8 mouse cellular contexts compared by ENCODE assay signal in the genomic region with DNA sequence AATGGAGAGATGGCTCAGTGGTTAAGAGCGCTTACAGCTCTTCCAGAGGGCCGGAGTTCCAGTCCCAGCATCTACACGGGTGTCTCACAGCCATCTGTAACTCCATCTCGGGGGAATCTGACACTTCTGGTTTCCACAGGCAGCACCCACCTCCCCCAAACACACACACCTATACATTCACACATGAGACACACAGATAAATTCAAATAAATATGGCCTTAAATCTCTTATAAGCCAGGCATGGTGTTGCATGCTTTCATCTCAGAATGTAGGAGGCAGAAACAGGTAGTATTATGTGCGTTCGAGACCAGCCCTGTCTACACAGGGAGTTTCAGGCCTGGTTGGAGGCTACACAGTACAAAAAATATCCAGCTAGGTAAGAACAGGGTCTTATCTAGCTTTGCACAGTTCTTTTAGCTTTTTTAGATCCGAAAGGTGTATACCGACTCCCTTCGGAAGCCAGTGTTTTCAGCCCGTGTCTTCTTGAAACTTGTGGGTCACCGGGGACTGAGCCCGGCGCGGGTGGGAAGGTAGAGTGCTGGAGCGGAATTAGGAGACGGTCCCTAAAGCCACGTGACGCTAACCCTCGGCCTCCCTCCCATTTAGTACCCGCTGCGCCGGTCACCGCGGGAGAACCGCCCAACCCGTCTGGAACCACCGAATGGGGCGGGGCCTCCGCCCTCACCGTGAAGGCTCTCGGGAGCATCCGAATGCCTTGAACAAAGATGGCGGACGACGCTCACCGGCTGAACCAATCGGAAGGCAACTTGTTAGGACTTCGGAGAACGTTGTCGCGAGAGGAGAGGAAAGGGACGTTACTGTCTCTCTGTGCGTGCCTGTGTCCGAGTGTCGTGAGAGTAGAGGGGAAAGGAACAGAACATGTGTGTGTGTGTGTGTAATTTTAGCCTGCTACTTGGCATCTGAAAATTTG. TPM values are rescaled to one million over a fixed set of nuclear protein-coding genes. Genes with fewer than 3 reads are reported as not detected.
DNase-seq lines count a peak whose midpoint lies in the region; ATAC-seq and TF ChIP-seq lines count a peak whose summit lies in the region.

No protein-coding gene starts in this region.

- H3K4me3 ChIP-seq in heart, embryonic 12.5 days: peak overlapping the region; percentile 65
- H3K4me3 ChIP-seq in kidney, postnatal 0 days (replicated peaks; ENCODE audit: low read depth, low read length): peak overlapping the region; percentile 36
- peak overlapping the region; percentile 71 for H3K4me3 ChIP-seq in liver, embryonic 11.5 days (ENCODE audit: low read depth, low read length)
- H3K4me3 ChIP-seq in stomach, embryonic 14.5 days (ENCODE audit: low read depth, low read length): peak overlapping the region; percentile 50

- 2% methylated on average over 45 of the region's 45 CpGs for WGBS in heart, embryonic 12.5 days
- 3% methylated on average over 45 of the region's 45 CpGs for WGBS in kidney, postnatal 0 days
- 2% methylated on average over 45 of the region's 45 CpGs for WGBS in liver, embryonic 11.5 days
- 4% methylated on average over 45 of the region's 45 CpGs for WGBS in stomach, embryonic 14.5 days

- H3K4me1 ChIP-seq in heart, embryonic 12.5 days (replicated peaks): peaks cover 30% of the 10 kb centered on the region
- H3K4me1 ChIP-seq in kidney, postnatal 0 days (replicated peaks; ENCODE audit: insufficient read depth, low read length): peaks cover 13% of the 10 kb centered on the region; the same call in 1 of the 2 replicates
- H3K4me1 ChIP-seq in liver, embryonic 11.5 days (replicated peaks; ENCODE audit: control insufficient read depth, insufficient read depth, low read length): peaks cover 18% of the 10 kb centered on the region
- H3K4me1 ChIP-seq in stomach, embryonic 14.5 days (ENCODE audit: control insufficient read depth, insufficient read depth, low read length): peaks cover 11% of the 10 kb centered on the region; the same call in 1 of the 2 replicates

- peaks cover 3% of the 10 kb centered on the region for H3K9me3 ChIP-seq in heart, embryonic 12.5 days (replicated peaks)
- H3K9me3 ChIP-seq in kidney, postnatal 0 days (replicated peaks; ENCODE audit: low read length): no peaks in the 10 kb centered on the region
- H3K9me3 ChIP-seq in liver, embryonic 11.5 days (ENCODE audit: control insufficient read depth, low read length): peaks cover 2% of the 10 kb centered on the region; the same call in 1 of the 2 replicates
- no peaks in the 10 kb centered on the region for H3K9me3 ChIP-seq in stomach, embryonic 14.5 days (ENCODE audit: control insufficient read depth, low read depth, low read length)

- H3K4me2 ChIP-seq in heart, embryonic 12.5 days: peak overlapping the region; percentile 71
- H3K4me2 ChIP-seq in kidney, postnatal 0 days (ENCODE audit: low read length): peak overlapping the region; percentile 80
- peak overlapping the region; percentile 85 for H3K4me2 ChIP-seq in liver, embryonic 11.5 days
- H3K4me2 ChIP-seq in stomach, embryonic 14.5 days (replicated peaks; ENCODE audit: low read depth, low read length): peak overlapping the region; percentile 80

- H3K9ac ChIP-seq in heart, embryonic 12.5 days: peak overlapping the region; percentile 81
- H3K9ac ChIP-seq in kidney, postnatal 0 days (ENCODE audit: low read depth, low read length): peak overlapping the region; percentile 65
- peak overlapping the region; percentile 88 for H3K9ac ChIP-seq in liver, embryonic 11.5 days (ENCODE audit: low read depth, low read length)
- H3K9ac ChIP-seq in stomach, embryonic 14.5 days (replicated peaks; ENCODE audit: low read depth, low read length): peak overlapping the region; percentile 67

- peak; percentile 97 for DNase-seq in CD4-positive helper T cell, adult 2 months (ENCODE audit: low read depth, low spot score)
- peak; percentile 97 for DNase-seq in brain, embryonic 18.5 days (ENCODE audit: low read depth, low spot score)
- DNase-seq in kidney, postnatal 0 days (ENCODE audit: low spot score): peak; percentile 99
- DNase-seq in liver, embryonic 11.5 days (ENCODE audit: low spot score): peak; percentile 94
- peak; percentile 96 for DNase-seq in naive thymus-derived CD4-positive, alpha-beta T cell, adult 2 months (ENCODE audit: low read depth)

- H3K36me3 ChIP-seq in heart, embryonic 12.5 days: peaks cover 17% of the 10 kb centered on the region
- H3K36me3 ChIP-seq in kidney, postnatal 0 days (ENCODE audit: insufficient read depth, low read length): no peaks in the 10 kb centered on the region
- H3K36me3 ChIP-seq in liver, embryonic 11.5 days (ENCODE audit: control insufficient read depth, insufficient read depth, low read length): peaks cover 16% of the 10 kb centered on the region
- H3K36me3 ChIP-seq in stomach, embryonic 14.5 days (ENCODE audit: control insufficient read depth, insufficient read depth, low read length): no peaks in the 10 kb centered on the region; the same call in 1 of the 2 replicates

- no peak for TF ChIP-seq CTCF in kidney, postnatal 0 days (IDR thresholded peaks at IDR 0.05; ENCODE audit: low read depth)

- peak overlapping the region; percentile 89 for H3K27ac ChIP-seq in heart, embryonic 12.5 days (ENCODE audit: poor library complexity, severe bottlenecking)
- H3K27ac ChIP-seq in kidney, postnatal 0 days: peak overlapping the region; percentile 87
- H3K27ac ChIP-seq in liver, embryonic 11.5 days (ENCODE audit: low read depth, low read length): peak overlapping the region; percentile 93
- H3K27ac ChIP-seq in stomach, embryonic 14.5 days (ENCODE audit: low read length): peak overlapping the region; percentile 89

- peak; percentile 88 for ATAC-seq in erythroid progenitor cell, adult 5-6 weeks (replicated peaks; ENCODE audit: low FRiP score, poor library complexity, severe bottlenecking)
- ATAC-seq in heart, embryonic 12.5 days (ENCODE audit: insufficient number of reproducible peaks, low FRiP score): peak; percentile 96
- ATAC-seq in kidney, postnatal 0 days (replicated peaks; ENCODE audit: low FRiP score, low read depth): peak; percentile 95
- ATAC-seq in liver, embryonic 11.5 days (replicated peaks; ENCODE audit: low FRiP score): peak; percentile 91
- peak; percentile 92 for ATAC-seq in stomach, embryonic 14.5 days (ENCODE audit: insufficient number of reproducible peaks, insufficient read depth, low FRiP score, low read depth)

- H3K27me3 ChIP-seq in heart, embryonic 12.5 days (replicated peaks): no peaks in the 10 kb centered on the region
- H3K27me3 ChIP-seq in kidney, postnatal 0 days (ENCODE audit: insufficient read depth, low read length): no peaks in the 10 kb centered on the region
- H3K27me3 ChIP-seq in liver, embryonic 11.5 days (replicated peaks; ENCODE audit: control insufficient read depth, insufficient read depth, low read length): no peaks in the 10 kb centered on the region
- no peaks in the 10 kb centered on the region for H3K27me3 ChIP-seq in stomach, embryonic 14.5 days (ENCODE audit: control insufficient read depth, insufficient read depth, low read length)

RNA-seq across cellular contexts. Expression of a gene that starts 1.1 kb away (rescaled TPM):
- 4.0 and 10.1 TPM in 2 replicates for total RNA-seq in erythroid progenitor cell, adult 5-6 weeks (2015; ENCODE audit: low replicate concordance)
- 2.8 and 8.0 TPM in 2 replicates for total RNA-seq in erythroid progenitor cell, adult 5-6 weeks (2017; ENCODE audit: low replicate concordance)
- polyA plus RNA-seq in heart, embryonic 12.5 days (2016; fragmentation: Nextera tagmentation; extraction: Ambion mirVana): 18.6 and 21.2 TPM in 2 replicates
- 18.6 and 19.9 TPM in 2 replicates for polyA plus RNA-seq in kidney, postnatal 0 days (2015; fragmentation: Nextera tagmentation; extraction: Ambion mirVana)
- 48.8 and 51.8 TPM in 2 replicates for polyA plus RNA-seq in liver, embryonic 11.5 days (2014; fragmentation: Nextera tagmentation; extraction: Ambion mirVana)
- polyA plus RNA-seq in stomach, embryonic 14.5 days (2014; fragmentation: Nextera tagmentation; extraction: Ambion mirVana): 14.5 and 15.5 TPM in 2 replicates

RNA-seq across cellular contexts. Expression of a gene that starts 26.9 kb away (rescaled TPM):
- 13.0 and 17.6 TPM in 2 replicates for total RNA-seq in erythroid progenitor cell, adult 5-6 weeks (2015; ENCODE audit: low replicate concordance)
- 41.5 and 46.1 TPM in 2 replicates for total RNA-seq in erythroid progenitor cell, adult 5-6 weeks (2017; ENCODE audit: low replicate concordance)
- polyA plus RNA-seq in heart, embryonic 12.5 days (2016; fragmentation: Nextera tagmentation; extraction: Ambion mirVana): 0.86 and 1.1 TPM in 2 replicates
- 1.3 and 1.4 TPM in 2 replicates for polyA plus RNA-seq in kidney, postnatal 0 days (2015; fragmentation: Nextera tagmentation; extraction: Ambion mirVana)
- polyA plus RNA-seq in liver, embryonic 11.5 days (2014; fragmentation: Nextera tagmentation; extraction: Ambion mirVana): 6.2 and 6.8 TPM in 2 replicates
- 1.4 and 1.7 TPM in 2 replicates for polyA plus RNA-seq in stomach, embryonic 14.5 days (2014; fragmentation: Nextera tagmentation; extraction: Ambion mirVana)

RNA-seq across cellular contexts. Expression of a gene that starts 31.7 kb away (rescaled TPM):
- total RNA-seq in erythroid progenitor cell, adult 5-6 weeks (2015; ENCODE audit: low replicate concordance): not detected in 2 replicates
- not detected in 2 replicates for total RNA-seq in erythroid progenitor cell, adult 5-6 weeks (2017; ENCODE audit: low replicate concordance)
- polyA plus RNA-seq in heart, embryonic 12.5 days (2016; fragmentation: Nextera tagmentation; extraction: Ambion mirVana): not detected in 2 replicates
- polyA plus RNA-seq in kidney, postnatal 0 days (2015; fragmentation: Nextera tagmentation; extraction: Ambion mirVana): not detected in 2 replicates
- not detected in 2 replicates for polyA plus RNA-seq in liver, embryonic 11.5 days (2014; fragmentation: Nextera tagmentation; extraction: Ambion mirVana)
- not detected in 2 replicates for polyA plus RNA-seq in stomach, embryonic 14.5 days (2014; fragmentation: Nextera tagmentation; extraction: Ambion mirVana)

RNA-seq across cellular contexts. Expression of a gene that starts 38.7 kb away (rescaled TPM):
- total RNA-seq in erythroid progenitor cell, adult 5-6 weeks (2015; ENCODE audit: low replicate concordance): 2.9 and 6.3 TPM in 2 replicates
- total RNA-seq in erythroid progenitor cell, adult 5-6 weeks (2017; ENCODE audit: low replicate concordance): 15.9 and 34.0 TPM in 2 replicates
- polyA plus RNA-seq in heart, embryonic 12.5 days (2016; fragmentation: Nextera tagmentation; extraction: Ambion mirVana): 21.4 and 22.0 TPM in 2 replicates
- polyA plus RNA-seq in kidney, postnatal 0 days (2015; fragmentation: Nextera tagmentation; extraction: Ambion mirVana): 29.8 and 30.9 TPM in 2 replicates
- polyA plus RNA-seq in liver, embryonic 11.5 days (2014; fragmentation: Nextera tagmentation; extraction: Ambion mirVana): 10.4 and 11.6 TPM in 2 replicates
- polyA plus RNA-seq in stomach, embryonic 14.5 days (2014; fragmentation: Nextera tagmentation; extraction: Ambion mirVana): 32.3 and 32.7 TPM in 2 replicates

Comparison
In these comparisons a context has a peak if more than half of its experiments do, and no peak if none do; other contexts are left out.
1. Peak in every context shown above with its lines: DNase-seq, ATAC-seq, H3K4me3 ChIP-seq and H3K27ac ChIP-seq.